Mouse (Mus musculus): ENCODE measurements around the gene Pla2g2e. TPM values are rescaled to one million over a fixed set of nuclear protein-coding genes. Genes with fewer than 3 reads are reported as not detected.
A peak's percentile ranks its signal among the peaks of the same experiment; 100 is the strongest.

Gene Pla2g2e
- 0.82 TPM in 1 of 2 replicates, not detected in the other for polyA plus RNA-seq (2012; ENCODE audit: insufficient read depth, low replicate concordance)

GRCm38 (mm10) chr4:138877731-138878130, at the start of gene Pla2g2e:
Gene Pla2g2e (plus strand): TSS chr4:138877942.
- Histone ChIP-seq H3K36me3 (replicated peaks; ENCODE audit: low read length) (no peaks in the 10 kb centered on the region), H3K4me1 (no peaks in the 10 kb centered on the region; the same call in 1 of the 2 replicates), H3K27me3 (replicated peaks) (peaks cover 67% of the 10 kb centered on the region), H3K4me3 (replicated peaks) (no peak within 1 kb of the TSS), H3K9me3 (peaks cover 19% of the 10 kb centered on the region)
- TF ChIP-seq GATA1 (IDR thresholded peaks at IDR 0.05; ENCODE audit: borderline replicate concordance, low read length) (no peak), FLI1 (IDR thresholded peaks at IDR 0.05; ENCODE audit: low read length) (no peak)

- H3K27me3 ChIP-seq (replicated peaks) = peaks cover 43% of the 10 kb centered on the region
- no peaks in the 10 kb centered on the region for H3K4me1 ChIP-seq
- H3K4me3 ChIP-seq (replicated peaks) = no peak overlapping the region
- H3K9me3 ChIP-seq = peaks cover 61% of the 10 kb centered on the region
- H3K36me3 ChIP-seq (replicated peaks; ENCODE audit: low read length) = no peaks in the 10 kb centered on the region
- no peak for TF ChIP-seq FLI1 (IDR thresholded peaks at IDR 0.05; ENCODE audit: low read length)
- no peak for TF ChIP-seq GATA1 (IDR thresholded peaks at IDR 0.05; ENCODE audit: borderline replicate concordance, low read length)
These were observed 37.9 kb upstream of the Pla2g2e start for GRCm38 (mm10) chr4:138839806-138840205.

- H3K36me3 ChIP-seq (replicated peaks; ENCODE audit: low read length) = no peaks in the 10 kb centered on the region
- no peaks in the 10 kb centered on the region for H3K4me1 ChIP-seq
- H3K27me3 ChIP-seq (replicated peaks) = peaks cover 44% of the 10 kb centered on the region
- TF ChIP-seq GATA1 (IDR thresholded peaks at IDR 0.05; ENCODE audit: borderline replicate concordance, low read length) = no peak
- TF ChIP-seq FLI1 (IDR thresholded peaks at IDR 0.05; ENCODE audit: low read length) = no peak
- H3K4me3 ChIP-seq (replicated peaks) = no peak overlapping the region
- H3K9me3 ChIP-seq = peaks cover 70% of the 10 kb centered on the region
These were observed 37.0 kb upstream of the Pla2g2e start for GRCm38 (mm10) chr4:138840726-138841125.

GRCm38 (mm10) chr4:138841386-138841785, 36.4 kb upstream of the Pla2g2e start:
- peaks cover 44% of the 10 kb centered on the region for H3K27me3 ChIP-seq (replicated peaks)
- peaks cover 76% of the 10 kb centered on the region for H3K9me3 ChIP-seq
- TF ChIP-seq FLI1 (IDR thresholded peaks at IDR 0.05; ENCODE audit: low read length) (no peak), GATA1 (IDR thresholded peaks at IDR 0.05; ENCODE audit: borderline replicate concordance, low read length) (no peak)
- H3K36me3 ChIP-seq (replicated peaks; ENCODE audit: low read length) = no peaks in the 10 kb centered on the region
- no peaks in the 10 kb centered on the region for H3K4me1 ChIP-seq
- H3K4me3 ChIP-seq (replicated peaks) = no peak overlapping the region

- Histone ChIP-seq H3K9me3 (peaks cover 7% of the 10 kb centered on the region), H3K36me3 (replicated peaks; ENCODE audit: low read length) (no peaks in the 10 kb centered on the region)
These were observed 26.3 kb upstream of the Pla2g2e start for GRCm38 (mm10) chr4:138851463-138851862.

GRCm38 (mm10) chr4:138852961-138853360, 24.8 kb upstream of the Pla2g2e start:
- H3K9me3 ChIP-seq = peaks cover 11% of the 10 kb centered on the region
- H3K36me3 ChIP-seq (replicated peaks; ENCODE audit: low read length) = no peaks in the 10 kb centered on the region
- H3K4me1 ChIP-seq = peaks cover 39% of the 10 kb centered on the region
- peaks cover 83% of the 10 kb centered on the region for H3K27me3 ChIP-seq (replicated peaks)
- TF ChIP-seq GATA1 (IDR thresholded peaks at IDR 0.05; ENCODE audit: borderline replicate concordance, low read length) (no peak), FLI1 (IDR thresholded peaks at IDR 0.05; ENCODE audit: low read length) (no peak)
- no peak overlapping the region for H3K4me3 ChIP-seq (replicated peaks)

More at GRCm38 (mm10) chr4:138851463-138851862, 26.3 kb upstream of the Pla2g2e start:
- no peak for TF ChIP-seq GATA1 (IDR thresholded peaks at IDR 0.05; ENCODE audit: borderline replicate concordance, low read length)
- TF ChIP-seq FLI1 (IDR thresholded peaks at IDR 0.05; ENCODE audit: low read length) = no peak
- Histone ChIP-seq H3K4me1 (peaks cover 31% of the 10 kb centered on the region), H3K27me3 (replicated peaks) (peaks cover 77% of the 10 kb centered on the region), H3K4me3 (replicated peaks) (no peak overlapping the region)

GRCm38 (mm10) chr4:138855092-138855632, 22.6 kb upstream of the Pla2g2e start:
- H3K9me3 ChIP-seq = peaks cover 18% of the 10 kb centered on the region
- TF ChIP-seq GATA1 (IDR thresholded peaks at IDR 0.05; ENCODE audit: borderline replicate concordance, low read length) = no peak
- TF ChIP-seq FLI1 (IDR thresholded peaks at IDR 0.05; ENCODE audit: low read length) = no peak
- peaks cover 84% of the 10 kb centered on the region for H3K27me3 ChIP-seq (replicated peaks)

GRCm38 (mm10) chr4:138856491-138856890, 21.3 kb upstream of the Pla2g2e start:
- H3K36me3 ChIP-seq (replicated peaks; ENCODE audit: low read length) = no peaks in the 10 kb centered on the region
- peaks cover 81% of the 10 kb centered on the region for H3K27me3 ChIP-seq (replicated peaks)
- peaks cover 51% of the 10 kb centered on the region for H3K4me1 ChIP-seq
- no peak overlapping the region for H3K4me3 ChIP-seq (replicated peaks)
- TF ChIP-seq GATA1 (IDR thresholded peaks at IDR 0.05; ENCODE audit: borderline replicate concordance, low read length) (no peak), FLI1 (IDR thresholded peaks at IDR 0.05; ENCODE audit: low read length) (no peak)
- H3K9me3 ChIP-seq = peaks cover 20% of the 10 kb centered on the region

More at GRCm38 (mm10) chr4:138855092-138855632, 22.6 kb upstream of the Pla2g2e start:
- Histone ChIP-seq H3K4me3 (replicated peaks) (no peak overlapping the region), H3K36me3 (replicated peaks; ENCODE audit: low read length) (no peaks in the 10 kb centered on the region), H3K4me1 (peaks cover 53% of the 10 kb centered on the region)

- Histone ChIP-seq H3K4me1 (peaks cover 40% of the 10 kb centered on the region), H3K27me3 (replicated peaks) (peaks cover 86% of the 10 kb centered on the region), H3K36me3 (replicated peaks; ENCODE audit: low read length) (no peaks in the 10 kb centered on the region), H3K4me3 (replicated peaks) (no peak overlapping the region), H3K9me3 (peaks cover 20% of the 10 kb centered on the region)
- TF ChIP-seq FLI1 (IDR thresholded peaks at IDR 0.05; ENCODE audit: low read length) (no peak), GATA1 (IDR thresholded peaks at IDR 0.05; ENCODE audit: borderline replicate concordance, low read length) (no peak)
These were observed 20.2 kb upstream of the Pla2g2e start for GRCm38 (mm10) chr4:138857576-138857975.

- Histone ChIP-seq H3K4me3 (replicated peaks) (peak overlapping the region; percentile 4), H3K9me3 (peaks cover 21% of the 10 kb centered on the region), H3K36me3 (replicated peaks; ENCODE audit: low read length) (no peaks in the 10 kb centered on the region), H3K27me3 (replicated peaks) (peaks cover 81% of the 10 kb centered on the region), H3K4me1 (peaks cover 40% of the 10 kb centered on the region)
- TF ChIP-seq GATA1 (IDR thresholded peaks at IDR 0.05; ENCODE audit: borderline replicate concordance, low read length) = no peak
- no peak for TF ChIP-seq FLI1 (IDR thresholded peaks at IDR 0.05; ENCODE audit: low read length)
These were observed 19.3 kb upstream of the Pla2g2e start for GRCm38 (mm10) chr4:138858446-138858845.

All from megakaryocyte, embryonic 14.5 days (primary cell).